Mouse (Mus musculus): ENCODE data around the gene Cidec. TPM values are rescaled to one million over a fixed set of nuclear protein-coding genes. Genes with fewer than 3 reads are reported as not detected.

The Cidec gene
- polyA plus RNA-seq, 1 experiment: 56.9 TPM

- peaks cover 3% of the 10 kb centered on the region; the same call in 1 of the 2 replicates for H3K4me1 ChIP-seq (ENCODE audit: control insufficient read depth, insufficient read depth, low read length)
- H3K4me3 ChIP-seq (replicated peaks; ENCODE audit: extremely low read depth, low read depth, low read length): no peak overlapping the region
- DNase-seq: no peak
- WGBS: 34% methylated on average over 12 of the region's 12 CpGs
- no peak for TF ChIP-seq CTCF (IDR thresholded peaks at IDR 0.05; ENCODE audit: insufficient read depth, low read length)
- TF ChIP-seq POLR2A (IDR thresholded peaks at IDR 0.05; ENCODE audit: borderline replicate concordance, extremely low read depth, low read depth, low read length): no peak
These were observed 3.3 kb upstream of the Cidec start for GRCm38 (mm10) chr6:113438721-113439430.

GRCm38 (mm10) chr6:113437135-113437534 is 1.6 kb upstream of the Cidec start:
- H3K4me3 ChIP-seq (replicated peaks; ENCODE audit: extremely low read depth, low read depth, low read length): no peak overlapping the region
- H3K4me1 ChIP-seq (ENCODE audit: control insufficient read depth, insufficient read depth, low read length): no peaks in the 10 kb centered on the region
- WGBS: 64% methylated on average over 12 of the region's 12 CpGs
- no peak for TF ChIP-seq CTCF (IDR thresholded peaks at IDR 0.05; ENCODE audit: insufficient read depth, low read length)
- no peak for TF ChIP-seq POLR2A (IDR thresholded peaks at IDR 0.05; ENCODE audit: borderline replicate concordance, extremely low read depth, low read depth, low read length)
- no peak for DNase-seq

- no peak for TF ChIP-seq CTCF (IDR thresholded peaks at IDR 0.05; ENCODE audit: insufficient read depth, low read length)
- TF ChIP-seq POLR2A (IDR thresholded peaks at IDR 0.05; ENCODE audit: borderline replicate concordance, extremely low read depth, low read depth, low read length): no peak
- WGBS: 64% methylated on average over 7 of the region's 7 CpGs
- no peak overlapping the region for H3K4me3 ChIP-seq (replicated peaks; ENCODE audit: extremely low read depth, low read depth, low read length)
- no peaks in the 10 kb centered on the region for H3K4me1 ChIP-seq (ENCODE audit: control insufficient read depth, insufficient read depth, low read length)
- DNase-seq: no peak
These were observed 869 bp downstream of the Cidec start for GRCm38 (mm10) chr6:113434691-113435090.

- DNase-seq: no peak
- Histone ChIP-seq H3K4me3 (replicated peaks; ENCODE audit: extremely low read depth, low read depth, low read length) (no peak overlapping the region), H3K4me1 (ENCODE audit: control insufficient read depth, insufficient read depth, low read length) (no peaks in the 10 kb centered on the region)
- 46% methylated on average over 3 of the region's 3 CpGs for WGBS
- no peak for TF ChIP-seq CTCF (IDR thresholded peaks at IDR 0.05; ENCODE audit: insufficient read depth, low read length)
- TF ChIP-seq POLR2A (IDR thresholded peaks at IDR 0.05; ENCODE audit: borderline replicate concordance, extremely low read depth, low read depth, low read length): no peak
These were observed 1.9 kb downstream of the Cidec start for GRCm38 (mm10) chr6:113433661-113434060.

- no peak for DNase-seq
- no peak for TF ChIP-seq CTCF (IDR thresholded peaks at IDR 0.05; ENCODE audit: insufficient read depth, low read length)
- TF ChIP-seq POLR2A (IDR thresholded peaks at IDR 0.05; ENCODE audit: borderline replicate concordance, extremely low read depth, low read depth, low read length): no peak
- H3K4me1 ChIP-seq (ENCODE audit: control insufficient read depth, insufficient read depth, low read length): no peaks in the 10 kb centered on the region
- WGBS: 55% methylated on average over 3 of the region's 3 CpGs
- no peak overlapping the region for H3K4me3 ChIP-seq (replicated peaks; ENCODE audit: extremely low read depth, low read depth, low read length)
These were observed 3.8 kb downstream of the Cidec start for GRCm38 (mm10) chr6:113431801-113432200.

- DNase-seq: no peak
- H3K4me3 ChIP-seq (replicated peaks; ENCODE audit: extremely low read depth, low read depth, low read length): no peak overlapping the region
- H3K4me1 ChIP-seq (ENCODE audit: control insufficient read depth, insufficient read depth, low read length): no peaks in the 10 kb centered on the region
- TF ChIP-seq POLR2A (IDR thresholded peaks at IDR 0.05; ENCODE audit: borderline replicate concordance, extremely low read depth, low read depth, low read length): no peak
- TF ChIP-seq CTCF (IDR thresholded peaks at IDR 0.05; ENCODE audit: insufficient read depth, low read length): no peak
- WGBS: 38% methylated on average over 3 of the region's 3 CpGs
These were observed 4.7 kb downstream of the Cidec start for GRCm38 (mm10) chr6:113430846-113431245.

- 58% methylated on average over 3 of the region's 3 CpGs for WGBS
- DNase-seq: no peak
- TF ChIP-seq POLR2A (IDR thresholded peaks at IDR 0.05; ENCODE audit: borderline replicate concordance, extremely low read depth, low read depth, low read length): no peak
- TF ChIP-seq CTCF (IDR thresholded peaks at IDR 0.05; ENCODE audit: insufficient read depth, low read length): no peak
- no peak overlapping the region for H3K4me3 ChIP-seq (replicated peaks; ENCODE audit: extremely low read depth, low read depth, low read length)
- H3K4me1 ChIP-seq (ENCODE audit: control insufficient read depth, insufficient read depth, low read length): no peaks in the 10 kb centered on the region
These were observed 5.6 kb downstream of the Cidec start for GRCm38 (mm10) chr6:113429965-113430364.

GRCm38 (mm10) chr6:113428006-113428405 is 7.6 kb downstream of the Cidec start:
- 84% methylated on average over 16 of the region's 16 CpGs for WGBS
- no peak for DNase-seq
- Histone ChIP-seq H3K4me3 (replicated peaks; ENCODE audit: extremely low read depth, low read depth, low read length) (no peak overlapping the region), H3K4me1 (ENCODE audit: control insufficient read depth, insufficient read depth, low read length) (no peaks in the 10 kb centered on the region)
- TF ChIP-seq POLR2A (IDR thresholded peaks at IDR 0.05; ENCODE audit: borderline replicate concordance, extremely low read depth, low read depth, low read length) (no peak), CTCF (IDR thresholded peaks at IDR 0.05; ENCODE audit: insufficient read depth, low read length) (no peak)

- TF ChIP-seq POLR2A (IDR thresholded peaks at IDR 0.05; ENCODE audit: borderline replicate concordance, extremely low read depth, low read depth, low read length) (no peak), CTCF (IDR thresholded peaks at IDR 0.05; ENCODE audit: insufficient read depth, low read length) (peak; percentile 54)
- no peak for DNase-seq
These were observed 8.2 kb downstream of the Cidec start for GRCm38 (mm10) chr6:113427397-113427796.

GRCm38 (mm10) chr6:113426696-113427095 is 8.9 kb downstream of the Cidec start:
- no peak for DNase-seq
- H3K4me1 ChIP-seq (ENCODE audit: control insufficient read depth, insufficient read depth, low read length): no peaks in the 10 kb centered on the region
- 87% methylated on average over 4 of the region's 4 CpGs for WGBS
- no peak for TF ChIP-seq POLR2A (IDR thresholded peaks at IDR 0.05; ENCODE audit: borderline replicate concordance, extremely low read depth, low read depth, low read length)
- no peak for TF ChIP-seq CTCF (IDR thresholded peaks at IDR 0.05; ENCODE audit: insufficient read depth, low read length)
- no peak overlapping the region for H3K4me3 ChIP-seq (replicated peaks; ENCODE audit: extremely low read depth, low read depth, low read length)

More at GRCm38 (mm10) chr6:113427397-113427796, 8.2 kb downstream of the Cidec start:
- no peaks in the 10 kb centered on the region for H3K4me1 ChIP-seq (ENCODE audit: control insufficient read depth, insufficient read depth, low read length)
- no peak overlapping the region for H3K4me3 ChIP-seq (replicated peaks; ENCODE audit: extremely low read depth, low read depth, low read length)
- WGBS: 52% methylated on average over 3 of the region's 3 CpGs

All from lung, adult 2 months (tissue).